Mouse (Mus musculus) cerebellum, adult 8-10 months (tissue): ENCODE data around the gene Vmn1r219.
"Not testable (repeated sequence)": the region's sequence is repeated elsewhere in the genome, so short reads cannot be mapped to it uniquely, and the experiment has no call there.

Experiments
- DNase-seq: peaks from one replicate; pipeline ENCODE4 v3.0.0; 2022

Gene Vmn1r219

DNA sequence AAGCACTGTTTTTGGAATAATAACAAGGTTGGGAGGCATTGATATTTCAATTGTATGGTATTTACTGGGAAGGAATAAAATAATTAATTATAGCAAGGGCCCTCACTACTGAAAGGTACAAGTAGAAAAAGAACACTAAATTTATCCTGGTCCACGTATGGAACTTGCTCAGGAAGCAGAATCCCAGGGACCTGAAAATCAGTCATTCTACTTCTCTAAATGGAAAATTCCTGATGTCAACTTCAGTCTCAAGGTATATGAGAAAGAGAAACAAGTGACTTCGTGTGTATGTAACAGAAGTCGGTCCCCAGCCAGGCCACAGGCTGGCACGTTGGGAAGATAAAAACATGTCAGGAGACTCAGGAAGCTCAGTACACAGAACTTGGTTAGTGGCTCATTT lies at the start of gene Vmn1r219:
Gene Vmn1r219 (plus strand): TSS at position 301 of the 400 bp plus-strand sequence.
- no peak for DNase-seq

DNA sequence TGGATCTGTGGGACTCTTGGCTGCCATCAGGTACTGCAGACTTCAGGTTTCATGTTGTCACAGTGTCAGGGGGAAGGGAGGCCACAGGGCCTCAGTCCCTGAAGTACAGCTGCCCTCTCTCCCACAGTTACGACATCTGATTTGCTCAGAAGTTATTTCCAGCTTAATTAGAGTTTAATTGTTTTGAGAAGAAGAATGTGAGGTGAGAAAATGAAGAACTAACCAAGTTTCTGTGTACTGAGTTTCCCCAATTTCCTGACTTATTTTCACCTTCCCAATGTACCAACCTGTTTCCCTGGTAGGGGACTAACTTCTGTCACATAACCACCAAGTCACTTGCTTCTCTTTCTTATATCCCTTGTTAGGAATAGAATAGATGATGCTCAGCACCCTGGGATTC lies 41.0 kb upstream of the Vmn1r219 start, which contains the start of gene Vmn1r217:
Gene Vmn1r217 (minus strand): TSS at position 101 of the 400 bp plus-strand sequence.
- not testable (repeated sequence) for DNase-seq

DNA sequence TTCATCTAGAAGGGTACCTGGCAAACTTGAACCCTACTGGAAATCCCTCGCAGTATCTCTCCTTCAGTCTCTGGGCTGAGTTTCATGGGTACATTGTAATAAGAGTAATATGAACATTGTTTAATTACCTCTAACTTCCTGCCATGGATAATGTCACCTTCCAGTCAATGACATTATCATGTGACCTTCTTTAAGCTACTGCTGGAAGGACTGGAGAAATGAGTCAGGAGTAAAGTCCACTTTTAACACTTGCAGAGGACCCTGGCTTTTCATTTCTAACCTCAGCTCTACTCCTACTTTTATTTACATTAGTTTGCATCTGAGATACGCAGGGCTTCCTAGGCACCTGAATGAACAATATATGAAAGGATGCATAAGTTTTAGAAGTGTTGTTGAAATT lies 38.5 kb upstream of the Vmn1r219 start:
- DNase-seq, result no peak

DNA sequence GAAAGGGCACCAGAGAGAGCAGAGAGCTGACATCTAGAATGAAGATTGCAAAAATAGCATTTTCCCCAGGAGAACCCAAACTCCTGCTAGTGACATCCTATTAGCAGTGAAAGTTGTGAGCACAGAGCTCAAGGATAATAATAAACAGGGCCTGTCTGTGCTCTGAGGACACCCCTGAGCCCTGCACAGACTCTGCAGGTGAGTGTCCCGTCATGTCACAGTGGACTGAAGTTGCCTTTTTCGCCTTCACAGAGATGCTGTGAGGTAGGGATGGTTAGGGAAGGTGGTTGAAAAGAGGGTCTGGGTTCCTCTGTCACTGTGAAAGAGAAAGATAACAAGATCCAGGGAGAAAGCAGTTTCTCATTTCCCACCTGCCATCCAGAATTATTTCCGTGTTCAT lies 26.0 kb upstream of the Vmn1r219 start, which contains the start of gene Vmn1r218:
Gene Vmn1r218 (plus strand): TSS at position 57 of the 400 bp plus-strand sequence.
- no peak for DNase-seq

DNA sequence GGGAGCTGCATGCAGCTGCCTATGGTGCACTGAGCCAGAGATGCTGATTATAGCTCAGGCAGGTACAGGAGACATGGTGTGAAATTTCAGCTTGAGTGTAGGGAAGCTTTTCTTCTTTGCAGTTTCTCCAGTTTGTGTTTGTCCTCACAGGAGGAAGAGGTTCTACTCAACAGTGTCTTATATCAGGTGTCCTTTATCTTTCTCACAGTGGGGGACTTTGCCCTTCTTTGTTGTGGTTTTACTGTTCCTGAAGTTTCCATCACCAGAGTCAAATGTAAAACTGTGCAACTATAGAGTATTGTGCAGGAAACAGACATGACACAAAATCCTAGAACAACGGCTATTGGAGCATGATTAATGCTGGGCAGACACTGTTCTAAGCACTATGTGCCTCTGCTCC lies 25.6 kb upstream of the Vmn1r219 start:
- no peak for DNase-seq

DNA sequence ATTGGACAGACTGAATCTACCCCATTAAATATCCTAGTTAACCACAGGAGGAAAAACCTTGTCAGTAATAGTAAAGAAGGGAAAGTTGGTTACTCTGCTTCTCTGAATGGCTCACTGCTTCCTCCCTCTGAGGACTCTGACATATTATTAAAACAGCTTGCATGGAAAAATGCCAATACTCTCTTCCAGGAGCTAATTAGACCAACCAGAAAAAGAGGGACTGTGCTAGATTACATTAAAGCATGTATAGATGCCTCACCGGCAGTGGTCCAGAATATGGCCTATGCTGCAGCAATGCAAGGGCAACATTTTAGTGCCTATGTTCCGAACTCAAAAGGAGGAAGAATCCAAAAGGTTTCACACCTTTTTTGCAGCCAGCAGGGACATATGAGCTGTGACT lies 20.2 kb upstream of the Vmn1r219 start:
- no peak for DNase-seq

DNA sequence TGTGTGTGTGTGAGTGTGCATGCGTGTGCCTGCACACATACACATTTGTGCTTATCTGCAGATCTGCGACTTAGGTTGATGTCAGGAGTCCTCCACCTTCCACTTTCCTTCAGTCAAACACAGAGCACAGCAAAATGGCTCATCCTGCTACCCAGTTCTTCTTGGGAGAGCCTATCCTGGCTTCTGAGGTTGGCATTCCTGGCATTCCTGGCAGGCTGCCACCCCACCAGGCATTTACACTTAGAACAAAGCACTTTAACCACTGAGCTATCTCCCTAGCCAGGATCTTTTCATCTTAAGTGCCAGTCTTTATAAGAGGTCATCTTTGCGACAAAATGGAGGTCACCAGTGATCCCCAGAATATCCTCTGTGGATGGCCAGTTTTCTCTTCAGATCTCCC lies 1.3 kb upstream of the Vmn1r219 start:
- no peak for DNase-seq

DNA sequence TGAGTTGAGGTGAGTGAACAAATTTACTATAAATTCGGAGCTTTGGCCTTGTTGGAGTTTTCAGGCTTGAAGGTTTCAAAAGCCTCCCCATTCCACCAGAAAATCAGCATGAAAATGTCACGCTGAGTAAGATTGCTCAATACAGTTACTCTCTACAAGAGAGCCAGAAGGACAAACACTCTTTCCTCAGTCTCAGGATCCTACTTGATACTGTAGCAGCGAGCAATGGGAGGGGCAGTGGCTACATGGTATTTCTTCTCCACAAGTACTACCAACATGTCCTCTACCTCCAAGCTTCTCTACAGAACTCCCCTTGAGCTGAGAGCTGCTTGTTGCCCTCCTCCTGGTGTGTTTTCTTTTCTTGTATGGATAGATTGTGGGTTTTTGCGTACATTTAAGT lies 7.4 kb downstream of the Vmn1r219 start:
- not testable (repeated sequence) for DNase-seq

DNA sequence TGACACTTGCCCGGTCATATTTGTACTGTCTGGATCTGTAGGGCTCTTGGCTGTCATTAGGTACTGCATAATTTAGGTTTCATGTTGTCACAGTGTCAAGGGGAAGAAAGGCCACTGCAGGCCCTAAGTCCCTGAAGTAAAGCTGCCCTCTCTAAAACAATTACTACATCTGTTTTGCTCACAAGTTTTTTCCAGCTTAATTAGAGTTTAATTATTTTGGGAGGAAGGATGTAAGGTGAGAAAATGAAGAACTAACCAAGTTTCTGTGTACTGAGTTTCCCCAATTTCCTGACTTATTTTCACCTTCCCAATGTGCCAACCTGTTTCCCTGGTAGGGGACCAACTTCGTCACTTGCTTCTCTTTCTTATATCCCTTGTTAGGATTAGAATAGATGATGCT lies 28.8 kb downstream of the Vmn1r219 start, which contains the start of gene Vmn1r220:
Gene Vmn1r220 (minus strand): TSS at position 101 of the 400 bp plus-strand sequence.
- no peak for DNase-seq

DNA sequence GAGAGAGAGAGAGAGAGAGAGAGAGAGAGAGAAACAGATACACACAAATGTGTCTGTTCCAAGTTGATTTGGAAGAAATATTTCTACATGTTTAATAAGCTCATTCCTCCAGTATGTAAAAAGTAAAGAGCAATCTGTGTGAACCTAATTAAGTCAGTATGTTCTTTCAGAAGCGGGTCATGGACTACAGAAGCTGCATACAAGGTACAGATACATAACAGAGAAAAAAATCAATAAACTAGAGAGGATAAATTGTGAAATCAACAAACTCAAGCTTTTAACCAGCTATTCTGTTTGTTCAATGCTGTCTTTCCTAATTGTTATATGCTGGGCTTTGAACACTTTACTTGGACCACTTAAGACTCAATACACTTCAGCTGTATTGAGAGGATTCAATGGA lies 44.8 kb downstream of the Vmn1r219 start:
- DNase-seq, result not testable (repeated sequence)

DNA sequence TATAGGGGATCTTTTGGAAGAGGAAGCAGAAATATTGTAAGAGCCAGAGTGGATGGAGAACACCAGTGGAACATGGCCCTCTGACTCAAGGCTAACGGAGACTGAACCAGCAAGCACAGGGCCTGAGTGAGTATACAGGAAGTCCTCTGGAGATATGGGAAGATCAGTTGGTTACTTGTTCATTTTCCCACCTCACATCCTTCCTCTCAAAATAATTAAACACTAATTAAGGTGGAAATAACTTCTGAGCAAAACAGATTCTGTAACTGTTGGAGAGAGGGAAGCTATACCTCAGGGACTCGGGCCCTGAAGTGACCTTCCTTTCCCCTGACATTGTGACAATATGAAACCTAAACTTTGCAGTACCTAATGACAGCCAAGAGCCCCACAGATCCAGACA lies 54.7 kb downstream of the Vmn1r219 start, which contains the start of gene Vmn1r221:
Gene Vmn1r221 (plus strand): TSS at position 301 of the 400 bp plus-strand sequence.
- DNase-seq, result not testable (repeated sequence)
